Mouse (Mus musculus) intestine, embryonic 15.5 days (tissue): Measurements from ENCODE around the gene Gm20518. TPM values are rescaled to one million over a fixed set of nuclear protein-coding genes. Genes with fewer than 3 reads are reported as not detected.

Experiments used
- ATAC-seq: fragments of 200-750 bp; cut with Nextera tagmentation; 2 replicates; pipeline ENCODE4 v1.8.0; 2017; ENCODE audit warnings: moderate TSS enrichment, moderate library complexity
- H3K27ac ChIP-seq: fragments of 300-500 bp; sonication (generic); 2 replicates; pipeline ENCODE4 v1.5.1; 2015; ENCODE audit warnings: mild to moderate bottlenecking, inconsistent platforms
- H3K27me3 ChIP-seq: fragments of 300-500 bp; sonication (generic); replicated peaks from 2 replicates; pipeline ENCODE4 v1.6.1; 2015; ENCODE audit warnings: inconsistent platforms
- H3K36me3 ChIP-seq: fragments of 300-500 bp; sonication (generic); 2 replicates; pipeline ENCODE4 v1.6.1; 2015; ENCODE audit warnings: inconsistent platforms
- H3K4me1 ChIP-seq: fragments of 300-500 bp; sonication (generic); replicated peaks from 2 replicates; pipeline ENCODE4 v1.6.1; 2015; ENCODE audit warnings: inconsistent platforms
- H3K4me2 ChIP-seq: fragments of 300-500 bp; sonication (generic); replicated peaks from 2 replicates; pipeline ENCODE4 v1.6.1; 2015; ENCODE audit warnings: mild to moderate bottlenecking, inconsistent platforms
- H3K4me3 ChIP-seq: fragments of 300-500 bp; sonication (generic); replicated peaks from 2 replicates; pipeline ENCODE4 v1.5.1; 2015; ENCODE audit warnings: inconsistent platforms
- H3K9ac ChIP-seq: fragments of 300-500 bp; sonication (generic); 2 replicates; pipeline ENCODE4 v1.6.1; 2015; ENCODE audit warnings: inconsistent platforms
- H3K9me3 ChIP-seq: fragments of 300-500 bp; sonication (generic); 2 replicates; pipeline ENCODE4 v1.6.1; 2016; ENCODE audit warnings: inconsistent platforms
- WGBS: fragments of 180-500 bp; shearing (Covaris S2); methylation state at CpG from one replicate; pipeline ENCODE4 v1.1.7; 2015; 5-methylcytosine and 5-hydroxymethylcytosine counted together
- polyA plus RNA-seq: library from polyadenylated mRNA; unstranded; fragments of >200 nt; fragmentation: Nextera tagmentation; extraction: Ambion mirVana; gene quantifications from 2 replicates; pipeline ENCODE4 v1.2.1, GENCODE M21; 2015

Gene Gm20518
- polyA plus RNA-seq, 1 experiment from 2014 or later, result 0.18 TPM

- 23% methylated on average over 7 of the region's 7 CpGs for WGBS
- Histone ChIP-seq H3K36me3 (0 out of 2 replicates have a peak, but pooled peaks cover 5% of the 10 kb centered on the region), H3K4me1 (peaks cover 61% of the 10 kb centered on the region), H3K9me3 (no peaks in the 10 kb centered on the region), H3K9ac (no peak overlapping the region), H3K4me2 (no peak overlapping the region), H3K27me3 (peaks cover 68% of the 10 kb centered on the region), H3K27ac (no peak overlapping the region), H3K4me3 (no peak overlapping the region)
- no peak for ATAC-seq
These were observed 89.6 kb downstream of the Gm20518 start for GRCm38 (mm10) chr16:17801777-17802455.

- Histone ChIP-seq H3K27me3 (peaks cover 48% of the 10 kb centered on the region), H3K27ac (no peak overlapping the region), H3K4me2 (peak overlapping the region; percentile 84; the same call in 1 of the 2 replicates), H3K9ac (no peak overlapping the region), H3K4me3 (no peak overlapping the region), H3K4me1 (peaks cover 53% of the 10 kb centered on the region), H3K36me3 (0 out of 2 replicates have a peak, but pooled peaks cover 5% of the 10 kb centered on the region), H3K9me3 (no peaks in the 10 kb centered on the region)
- ATAC-seq, result no peak
These were observed 91.9 kb downstream of the Gm20518 start for GRCm38 (mm10) chr16:17799584-17799983.

- H3K27ac ChIP-seq, result peak overlapping the region; percentile 91
- H3K36me3 ChIP-seq, result 0 out of 2 replicates have a peak, but pooled peaks cover 3% of the 10 kb centered on the region
- peak overlapping the region; percentile 84 for H3K9ac ChIP-seq
- ATAC-seq, result peak; percentile 78
- H3K4me2 ChIP-seq, result peak overlapping the region; percentile 84
- H3K27me3 ChIP-seq, result peaks cover 40% of the 10 kb centered on the region
- WGBS, result 5% methylated on average over 44 of the region's 45 CpGs
- H3K9me3 ChIP-seq, result no peaks in the 10 kb centered on the region
- H3K4me1 ChIP-seq, result peaks cover 43% of the 10 kb centered on the region
- H3K4me3 ChIP-seq, result peak overlapping the region; percentile 73
These were observed 92.9 kb downstream of the Gm20518 start for GRCm38 (mm10) chr16:17798321-17799180.

DNA sequence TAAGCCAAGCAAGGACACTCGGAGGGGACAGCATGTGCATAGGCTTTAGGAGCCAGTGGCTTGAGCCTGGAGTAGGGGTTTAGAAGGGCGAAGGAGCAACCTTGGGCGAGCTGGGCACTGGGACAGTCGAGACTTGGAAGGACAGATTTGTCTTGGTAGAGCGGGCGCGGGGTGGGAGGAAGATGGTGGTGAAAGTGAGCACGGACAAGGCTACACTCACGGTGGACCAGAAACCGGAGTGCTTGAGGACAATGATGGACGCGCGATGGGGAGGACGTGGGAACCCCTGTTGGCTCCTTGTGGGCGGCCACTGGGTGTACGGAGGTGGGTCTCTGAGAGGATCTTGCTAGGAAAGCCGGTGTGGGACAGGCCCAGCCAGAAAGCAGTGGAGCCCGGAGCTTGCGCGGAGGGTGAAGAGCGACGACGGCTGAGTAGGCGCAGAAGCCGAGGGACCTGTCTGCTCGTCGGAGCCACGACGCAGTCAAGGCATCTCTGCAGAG, 93.6 kb downstream of the Gm20518 start:
- ATAC-seq, result peak; percentile 13
- H3K27me3 ChIP-seq, result peaks cover 33% of the 10 kb centered on the region
- peaks cover 36% of the 10 kb centered on the region for H3K4me1 ChIP-seq
- H3K4me2 ChIP-seq, result peak overlapping the region; percentile 84
- whole genome bisulfite sequencing, result 4% methylated on average over 29 of the region's 29 CpGs
- peak overlapping the region; percentile 84 for H3K9ac ChIP-seq
- H3K36me3 ChIP-seq, result no peaks in the 10 kb centered on the region
- peak overlapping the region; percentile 91 for H3K27ac ChIP-seq
- H3K4me3 ChIP-seq, result peak overlapping the region; percentile 73
- no peaks in the 10 kb centered on the region for H3K9me3 ChIP-seq

DNA sequence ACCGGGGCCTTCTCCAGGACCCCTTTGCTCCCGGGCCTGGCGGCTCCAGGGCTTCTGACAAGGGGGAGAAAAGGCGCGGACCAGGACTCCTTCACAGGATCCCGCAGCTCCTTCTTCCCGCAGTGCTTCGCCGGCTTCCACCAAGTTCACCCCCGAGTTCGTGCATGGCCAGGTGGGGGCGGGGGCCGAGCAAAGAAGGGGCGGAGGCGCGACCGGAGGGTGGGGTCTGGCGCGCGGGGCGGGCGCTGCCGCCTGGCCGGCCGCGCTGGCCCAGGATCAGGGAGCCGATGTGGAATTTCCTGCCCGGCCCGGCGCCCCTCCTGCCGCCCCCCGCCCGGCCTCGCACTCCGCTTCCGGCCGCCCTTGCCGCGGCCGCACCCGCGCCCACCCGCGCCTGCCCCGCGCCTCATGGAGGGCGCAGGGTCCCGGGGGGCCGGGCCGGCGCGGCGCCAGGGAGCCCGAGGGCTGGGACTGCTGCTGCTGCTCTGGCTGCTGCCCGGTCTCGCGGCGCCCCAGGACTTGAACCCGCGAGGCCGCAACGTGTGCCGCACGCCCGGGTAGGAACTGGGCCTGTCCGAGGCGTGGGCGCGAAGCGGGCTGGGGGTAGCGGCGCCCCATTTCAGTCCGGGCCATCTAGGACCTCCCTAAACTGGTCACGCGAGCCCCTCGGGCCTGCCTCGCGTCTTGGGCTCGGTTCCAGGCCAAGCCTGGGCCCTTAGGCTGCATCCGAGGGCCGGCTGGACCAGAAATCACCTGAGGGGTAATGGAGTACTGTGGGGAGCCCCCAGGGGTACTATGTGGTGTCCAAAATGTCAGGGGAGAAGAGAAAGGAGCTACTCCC, 94.3 kb downstream of the Gm20518 start, which contains the start of gene Scarf2:
Gene Scarf2, plus strand, starts transcription at position 312 of the 841 bp plus-strand sequence.
- WGBS, result 1% methylated on average over 79 of the region's 81 CpGs

DNA sequence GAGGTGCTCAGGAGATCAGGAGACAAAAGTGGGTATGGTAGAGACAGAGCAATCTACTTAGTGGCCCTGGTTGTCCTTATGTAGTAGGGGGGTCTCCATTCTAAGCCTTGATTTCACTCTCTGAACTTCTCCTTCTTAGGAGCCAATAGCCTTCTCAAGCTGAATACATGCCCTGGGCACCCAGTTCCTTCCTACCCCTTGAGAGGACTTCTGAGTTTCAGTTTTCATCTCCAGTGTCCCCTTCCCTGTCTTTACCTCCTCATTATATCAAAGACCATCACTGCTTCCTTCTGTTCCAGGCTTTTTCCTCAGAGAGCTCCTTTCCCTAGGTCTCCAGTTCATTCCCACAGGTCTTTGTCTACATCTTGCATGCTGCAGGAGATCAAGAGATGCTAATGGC, 95.0 kb downstream of the Gm20518 start:
- H3K27ac ChIP-seq, result peak overlapping the region; percentile 91; the same call in 1 of the 2 replicates
- H3K4me2 ChIP-seq, result peak overlapping the region; percentile 84
- peaks cover 19% of the 10 kb centered on the region for H3K27me3 ChIP-seq
- ATAC-seq, result no peak
- H3K4me3 ChIP-seq, result peak overlapping the region; percentile 73
- H3K4me1 ChIP-seq, result peaks cover 23% of the 10 kb centered on the region; the same call in 1 of the 2 replicates
- H3K36me3 ChIP-seq, result no peaks in the 10 kb centered on the region
- no peaks in the 10 kb centered on the region for H3K9me3 ChIP-seq
- H3K9ac ChIP-seq, result peak overlapping the region; percentile 84

More for the DNA sequence above, 94.3 kb downstream of the Gm20518 start, which contains the start of gene Scarf2:
- ATAC-seq, result peak; percentile 71
- Histone ChIP-seq H3K27ac (peak within 1 kb of the TSS; percentile 91), H3K9me3 (no peaks in the 10 kb centered on the region), H3K4me2 (peak within 1 kb of the TSS; percentile 84), H3K36me3 (no peaks in the 10 kb centered on the region), H3K9ac (peak within 1 kb of the TSS; percentile 84), H3K4me1 (peaks cover 29% of the 10 kb centered on the region), H3K4me3 (peak within 1 kb of the TSS; percentile 73), H3K27me3 (peaks cover 26% of the 10 kb centered on the region)

- Histone ChIP-seq H3K36me3 (no peaks in the 10 kb centered on the region), H3K4me2 (no peak overlapping the region), H3K27me3 (peaks cover 15% of the 10 kb centered on the region), H3K27ac (no peak overlapping the region), H3K4me3 (no peak overlapping the region), H3K4me1 (peaks cover 23% of the 10 kb centered on the region; the same call in 1 of the 2 replicates), H3K9ac (no peak overlapping the region), H3K9me3 (no peaks in the 10 kb centered on the region)
- ATAC-seq, result no peak
- WGBS, result 73% methylated on average over 5 of the region's 5 CpGs
These were observed 95.8 kb downstream of the Gm20518 start for GRCm38 (mm10) chr16:17795643-17796042.

GRCm38 (mm10) chr16:17794047-17794446, 97.4 kb downstream of the Gm20518 start:
- H3K27ac ChIP-seq, result no peak overlapping the region
- no peak for ATAC-seq
- no peak overlapping the region for H3K9ac ChIP-seq
- H3K4me2 ChIP-seq, result no peak overlapping the region
- 87% methylated on average over 4 of the region's 4 CpGs for WGBS
- H3K36me3 ChIP-seq, result peaks cover 6% of the 10 kb centered on the region; the same call in 1 of the 2 replicates
- H3K4me1 ChIP-seq, result 0 out of 2 replicates have a peak, but pooled peaks cover 14% of the 10 kb centered on the region
- no peak overlapping the region for H3K4me3 ChIP-seq
- peaks cover 4% of the 10 kb centered on the region for H3K27me3 ChIP-seq
- H3K9me3 ChIP-seq, result no peaks in the 10 kb centered on the region

DNA sequence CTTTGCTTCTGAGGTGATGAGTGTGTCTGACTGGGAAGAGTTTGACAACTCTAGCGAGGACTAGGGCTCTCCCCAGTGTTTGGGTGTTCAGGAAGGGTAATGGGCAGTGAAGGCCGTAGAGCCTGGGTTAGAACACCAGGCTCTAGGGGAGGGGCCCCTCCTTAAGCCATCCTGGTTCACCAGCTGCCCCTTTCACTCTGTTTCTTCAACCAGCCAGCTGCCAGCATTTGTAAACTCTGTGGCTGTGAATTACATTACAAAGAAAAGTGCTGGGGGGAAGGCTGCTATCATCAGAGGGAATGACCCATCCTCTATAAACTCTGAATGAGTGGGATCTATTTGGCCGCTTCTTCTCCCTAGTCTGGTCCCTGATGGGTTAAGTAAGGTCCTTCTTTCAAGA, 98.7 kb downstream of the Gm20518 start:
- no peak for ATAC-seq

GRCm38 (mm10) chr16:17785337-17785736, 106.1 kb downstream of the Gm20518 start:
- H3K9me3 ChIP-seq, result no peaks in the 10 kb centered on the region
- H3K4me1 ChIP-seq, result no peaks in the 10 kb centered on the region
- 65% methylated on average over 3 of the region's 3 CpGs for whole genome bisulfite sequencing
- no peaks in the 10 kb centered on the region for H3K27me3 ChIP-seq
- peaks cover 19% of the 10 kb centered on the region; the same call in 1 of the 2 replicates for H3K36me3 ChIP-seq
- no peak for ATAC-seq
- H3K27ac ChIP-seq, result no peak overlapping the region
- H3K4me3 ChIP-seq, result no peak overlapping the region
- no peak overlapping the region for H3K4me2 ChIP-seq
- no peak overlapping the region for H3K9ac ChIP-seq

More for the DNA sequence above, 98.7 kb downstream of the Gm20518 start:
- Histone ChIP-seq H3K4me2 (no peak overlapping the region), H3K27ac (no peak overlapping the region), H3K4me3 (no peak overlapping the region), H3K9ac (no peak overlapping the region), H3K27me3 (peaks cover 1% of the 10 kb centered on the region), H3K9me3 (no peaks in the 10 kb centered on the region), H3K4me1 (0 out of 2 replicates have a peak, but pooled peaks cover 8% of the 10 kb centered on the region), H3K36me3 (peaks cover 8% of the 10 kb centered on the region; the same call in 1 of the 2 replicates)
- 74% methylated on average over 3 of the region's 3 CpGs for whole genome bisulfite sequencing
